ENCODE assay signal across 25 mouse cellular contexts in genomic region chr2:179414253-179414652, GRCm38 (mm10). TPM values are rescaled to one million over a fixed set of nuclear protein-coding genes. Genes with fewer than 3 reads are reported as not detected.
DNase-seq lines count a peak whose midpoint lies in the region; ATAC-seq and TF ChIP-seq lines count a peak whose summit lies in the region.
"Had no signal": no experiment of that assay in that cellular context is flagged by ENCODE, and none has a peak within 500 bp of the region (broad histone marks: within the 10 kb centered on the region; RNA-seq: fewer than 3 reads in every experiment).

No protein-coding gene starts in this region.

- no peak overlapping the region for H3K9ac ChIP-seq in forebrain, embryonic 14.5 days (ENCODE audit: low read length)
- H3K9ac ChIP-seq in forebrain, embryonic 11.5 days (ENCODE audit: low read length), result no peak overlapping the region
- no peak overlapping the region for H3K9ac ChIP-seq in midbrain, embryonic 11.5 days (ENCODE audit: low read length)
- no peak overlapping the region for H3K9ac ChIP-seq in midbrain, embryonic 16.5 days (ENCODE audit: low read depth, low read length)
- peak overlapping the region; percentile 35; the same call in 1 of the 2 replicates for H3K9ac ChIP-seq in ES-E14 (ENCODE audit: insufficient read depth, low read depth, low read length, poor library complexity, severe bottlenecking)
- H3K9ac ChIP-seq: embryonic facial prominence, embryonic 13.5 days; forebrain, embryonic 13.5 days; heart, embryonic 15.5 days; hindbrain, embryonic 13.5 days had no signal

- no peaks in the 10 kb centered on the region for H3K27me3 ChIP-seq in forebrain, embryonic 14.5 days (replicated peaks; ENCODE audit: control insufficient read depth, insufficient read depth, low read length)
- no peaks in the 10 kb centered on the region for H3K27me3 ChIP-seq in forebrain, embryonic 11.5 days (ENCODE audit: control insufficient read depth, insufficient read depth, low read length)
- no peaks in the 10 kb centered on the region for H3K27me3 ChIP-seq in midbrain, embryonic 11.5 days (ENCODE audit: control insufficient read depth, insufficient read depth, low read length)
- H3K27me3 ChIP-seq in midbrain, embryonic 16.5 days (ENCODE audit: control insufficient read depth, insufficient read depth, low read depth, low read length), result no peaks in the 10 kb centered on the region; the same call in 1 of the 2 replicates
- H3K27me3 ChIP-seq: forebrain, embryonic 13.5 days; heart, embryonic 15.5 days; hindbrain, embryonic 13.5 days had no signal

- ATAC-seq in forebrain, embryonic 14.5 days, result no peak
- ATAC-seq in forebrain, embryonic 11.5 days (replicated peaks; ENCODE audit: low FRiP score), result no peak
- 0 out of 2 replicates have a peak, but pooled peaks have one; percentile 19 for ATAC-seq in midbrain, embryonic 11.5 days (ENCODE audit: low FRiP score)
- no peak for ATAC-seq in midbrain, embryonic 16.5 days
- ATAC-seq: CD4-positive, CD25-positive, alpha-beta regulatory T cell, adult 4 months; forebrain, embryonic 13.5 days had no signal

- H3K4me2 ChIP-seq in forebrain, embryonic 14.5 days (ENCODE audit: low read length), result no peak overlapping the region
- no peak overlapping the region for H3K4me2 ChIP-seq in forebrain, embryonic 11.5 days (ENCODE audit: low read depth, low read length, severe bottlenecking)
- no peak overlapping the region for H3K4me2 ChIP-seq in midbrain, embryonic 11.5 days
- H3K4me2 ChIP-seq in midbrain, embryonic 16.5 days (ENCODE audit: low read length), result no peak overlapping the region
- H3K4me2 ChIP-seq: embryonic facial prominence, embryonic 13.5 days; forebrain, embryonic 13.5 days; heart, embryonic 15.5 days; hindbrain, embryonic 13.5 days had no signal

- H3K27ac ChIP-seq in forebrain, embryonic 14.5 days (ENCODE audit: low read depth, low read length), result no peak overlapping the region
- H3K27ac ChIP-seq in forebrain, embryonic 11.5 days (ENCODE audit: low read depth, low read length), result no peak overlapping the region
- no peak overlapping the region for H3K27ac ChIP-seq in midbrain, embryonic 11.5 days (ENCODE audit: low read depth, low read length)
- H3K27ac ChIP-seq in midbrain, embryonic 16.5 days (ENCODE audit: low read length), result no peak overlapping the region
- H3K27ac ChIP-seq in ES-E14 (ENCODE audit: insufficient read depth, low read depth, low read length, poor library complexity, severe bottlenecking), result no peak overlapping the region
- H3K27ac ChIP-seq: embryonic facial prominence, embryonic 13.5 days; forebrain, embryonic 13.5 days; gastrocnemius, adult 2 months; heart, embryonic 10.5 days; heart, embryonic 15.5 days; hindbrain, embryonic 13.5 days had no signal

- 71% methylated on average over 11 of the region's 11 CpGs for WGBS in forebrain, embryonic 14.5 days
- 66% methylated on average over 11 of the region's 11 CpGs for WGBS in forebrain, embryonic 11.5 days
- 64% methylated on average over 11 of the region's 11 CpGs for WGBS in midbrain, embryonic 11.5 days
- WGBS in midbrain, embryonic 16.5 days, result 36% methylated on average over 11 of the region's 11 CpGs

- H3K4me1 ChIP-seq in forebrain, embryonic 14.5 days (ENCODE audit: control insufficient read depth, insufficient read depth, low read length), result peaks cover 4% of the 10 kb centered on the region; the same call in 1 of the 2 replicates
- H3K4me1 ChIP-seq in forebrain, embryonic 11.5 days (replicated peaks; ENCODE audit: control insufficient read depth, insufficient read depth, low read length), result no peaks in the 10 kb centered on the region
- no peaks in the 10 kb centered on the region for H3K4me1 ChIP-seq in midbrain, embryonic 11.5 days (ENCODE audit: control insufficient read depth, insufficient read depth, low read length)
- H3K4me1 ChIP-seq in midbrain, embryonic 16.5 days (ENCODE audit: control insufficient read depth, insufficient read depth, low read length), result no peaks in the 10 kb centered on the region
- H3K4me1 ChIP-seq in ES-E14 (ENCODE audit: control insufficient read depth in 2 of 2, insufficient read depth in 2 of 2, low read length in 2 of 2, poor library complexity in 1 of 2), result 0 out of 4 replicates have a peak, but pooled peaks cover 0 to 3% of the 10 kb centered on the region in 2 experiments
- H3K4me1 ChIP-seq: heart, embryonic 15.5 days had no signal

- no peak overlapping the region for H3K4me3 ChIP-seq in forebrain, embryonic 14.5 days (ENCODE audit: low read depth, low read length)
- H3K4me3 ChIP-seq in forebrain, embryonic 11.5 days (ENCODE audit: low read depth, low read length), result no peak overlapping the region
- H3K4me3 ChIP-seq in midbrain, embryonic 11.5 days (ENCODE audit: low read depth, low read length), result no peak overlapping the region
- H3K4me3 ChIP-seq in midbrain, embryonic 16.5 days (ENCODE audit: low read depth, low read length), result no peak overlapping the region
- no peak overlapping the region for H3K4me3 ChIP-seq in ES-E14 (ENCODE audit: insufficient read depth in 1 of 2, low read depth in 1 of 2, low read length in 2 of 2, poor library complexity in 1 of 2, severe bottlenecking in 1 of 2)
- H3K4me3 ChIP-seq: embryonic facial prominence, embryonic 13.5 days; forebrain, embryonic 13.5 days; gastrocnemius, adult 2 months; heart, embryonic 10.5 days; heart, embryonic 15.5 days; hindbrain, embryonic 13.5 days had no signal

- no peaks in the 10 kb centered on the region for H3K36me3 ChIP-seq in forebrain, embryonic 14.5 days (ENCODE audit: control insufficient read depth, insufficient read depth, low read length)
- no peaks in the 10 kb centered on the region for H3K36me3 ChIP-seq in forebrain, embryonic 11.5 days (ENCODE audit: control insufficient read depth, insufficient read depth, low read length)
- no peaks in the 10 kb centered on the region for H3K36me3 ChIP-seq in midbrain, embryonic 11.5 days (ENCODE audit: control insufficient read depth, insufficient read depth, low read length)
- H3K36me3 ChIP-seq in midbrain, embryonic 16.5 days (ENCODE audit: control insufficient read depth, insufficient read depth, low read length), result no peaks in the 10 kb centered on the region
- no peaks in the 10 kb centered on the region for H3K36me3 ChIP-seq in ES-E14 (ENCODE audit: control insufficient read depth, insufficient read depth, low read length, poor library complexity, severe bottlenecking)
- H3K36me3 ChIP-seq: embryonic facial prominence, embryonic 13.5 days; heart, embryonic 10.5 days; heart, embryonic 15.5 days; hindbrain, embryonic 13.5 days had no signal

- H3K9me3 ChIP-seq in forebrain, embryonic 14.5 days (replicated peaks; ENCODE audit: control insufficient read depth, low read length), result no peaks in the 10 kb centered on the region
- no peaks in the 10 kb centered on the region for H3K9me3 ChIP-seq in forebrain, embryonic 11.5 days (ENCODE audit: control insufficient read depth, low read length)
- no peaks in the 10 kb centered on the region for H3K9me3 ChIP-seq in midbrain, embryonic 11.5 days (ENCODE audit: control insufficient read depth, low read length)
- H3K9me3 ChIP-seq in midbrain, embryonic 16.5 days (replicated peaks; ENCODE audit: control insufficient read depth, low read length, poor library complexity, severe bottlenecking), result no peaks in the 10 kb centered on the region
- no peaks in the 10 kb centered on the region for H3K9me3 ChIP-seq in ES-E14 (ENCODE audit: control insufficient read depth, insufficient read depth, low read depth, low read length)
- H3K9me3 ChIP-seq: embryonic facial prominence, embryonic 13.5 days; forebrain, embryonic 13.5 days; heart, embryonic 10.5 days; heart, embryonic 15.5 days; hindbrain, embryonic 13.5 days had no signal

- DNase-seq in forebrain, embryonic 14.5 days (ENCODE audit: low spot score), result peak; percentile 22
- no peak for DNase-seq in forebrain, embryonic 11.5 days (ENCODE audit: low spot score)
- peak; percentile 4 to 5 for DNase-seq in kidney, adult 8-10 months
- no peak for DNase-seq in kidney, postnatal 14 days
- no peak for DNase-seq in midbrain, embryonic 11.5 days (ENCODE audit: low spot score, missing footprints)
- DNase-seq in ES-E14 (ENCODE audit: low read depth, low spot score), result no peak
- DNase-seq in cerebellum, adult 8-10 months, result no peak
- DNase-seq: adrenal gland, postnatal 10 days; B cell, adult 2 months; cerebellum, adult 11-12 months; cerebellum, adult 9-11 months; cerebellum, postnatal 36 days; gastrocnemius, adult 2 months; gastrocnemius, postnatal 25 days; heart, postnatal 14 days had no signal

- in situ Hi-C loops in ES-E14 (cut with MboI; ENCODE audit: low sequenced_read_pairs in 2 of 2, unreplicated experiment in 2 of 2), result no loop called here

TF ChIP-seq in ES-E14, 5 proteins besides CTCF, POLR2A, EP300 and RAD21:
- TF ChIP-seq HCFC1 (IDR thresholded peaks at IDR 0.05; ENCODE audit: borderline replicate concordance, insufficient read depth, low read length), result no peak
- TF ChIP-seq ZC3H11A (IDR thresholded peaks at IDR 0.05; ENCODE audit: borderline replicate concordance, low read depth, low read length), result no peak
- no peak for TF ChIP-seq CHD2 (IDR thresholded peaks at IDR 0.05; ENCODE audit: low read depth, low read length)
- TF ChIP-seq ZNF384 (IDR thresholded peaks at IDR 0.05; ENCODE audit: low read depth, low read length), result no peak
- TF ChIP-seq MAFK (IDR thresholded peaks at IDR 0.05; ENCODE audit: insufficient read depth, low read depth, low read length), result no peak

RNA-seq across cellular contexts. Expression of gene Cdh4, which starts 28.0 kb away (rescaled TPM):
- 35.0 and 40.4 TPM in 2 replicates for polyA plus RNA-seq in forebrain, embryonic 14.5 days (2014; fragmentation: Nextera tagmentation; extraction: Ambion mirVana)
- 24.5 and 25.5 TPM in 2 replicates for polyA plus RNA-seq in forebrain, embryonic 11.5 days (2014; fragmentation: Nextera tagmentation; extraction: Ambion mirVana)
- polyA plus RNA-seq in midbrain, embryonic 11.5 days (2014; fragmentation: Nextera tagmentation; extraction: Ambion mirVana), result 6.8 and 8.5 TPM in 2 replicates
- 60.1 and 63.4 TPM in 2 replicates for polyA plus RNA-seq in midbrain, embryonic 16.5 days (2015; fragmentation: Nextera tagmentation; extraction: Ambion mirVana)
- total RNA-seq in ES-E14 (2012; rRNA removed), result 1.7 and 1.9 TPM in 2 replicates
- total RNA-seq: granulocyte monocyte progenitor cell, adult 5-6 weeks; hematopoietic stem cell, adult 5-6 weeks; MEL had no signal
- polyA plus RNA-seq: CD4-positive, CD25-positive, alpha-beta regulatory T cell, adult 4 months had no signal

Comparison
In these comparisons a context has a peak if more than half of its experiments do, and no peak if none do; other contexts are left out.
1. DNase-seq: peak in forebrain, embryonic 14.5 days (single experiment) and kidney, adult 8-10 months (2 of 2); none in forebrain, embryonic 11.5 days (single experiment), kidney, postnatal 14 days (single experiment), midbrain, embryonic 11.5 days (single experiment), ES-E14 (single experiment) and cerebellum, adult 8-10 months (single experiment).